Mouse (Mus musculus): Measurements from ENCODE around the gene Ssr3. TPM values are rescaled to one million over a fixed set of nuclear protein-coding genes. Genes with fewer than 3 reads are reported as not detected.

Gene Ssr3
- total RNA-seq, 1 experiment, result 251 TPM

- no peaks in the 10 kb centered on the region for H3K36me3 ChIP-seq (ENCODE audit: control insufficient read depth, insufficient read depth, low read length, poor library complexity, severe bottlenecking)
- TF ChIP-seq ZNF384 (IDR thresholded peaks at IDR 0.05; ENCODE audit: low read depth, low read length), result no peak
- TF ChIP-seq CHD2 (IDR thresholded peaks at IDR 0.05; ENCODE audit: low read depth, low read length), result no peak
- TF ChIP-seq ZC3H11A (IDR thresholded peaks at IDR 0.05; ENCODE audit: borderline replicate concordance, low read depth, low read length), result no peak
- no peak for TF ChIP-seq MAFK (IDR thresholded peaks at IDR 0.05; ENCODE audit: insufficient read depth, low read depth, low read length)
- no peak for TF ChIP-seq HCFC1 (IDR thresholded peaks at IDR 0.05; ENCODE audit: borderline replicate concordance, insufficient read depth, low read length)
- peaks cover 0 to 4% of the 10 kb centered on the region in 2 experiments; a peak in 1 of 4 replicates for H3K4me1 ChIP-seq (ENCODE audit: control insufficient read depth in 2 of 2, insufficient read depth in 2 of 2, low read length in 2 of 2, poor library complexity in 1 of 2)
- DNase-seq (ENCODE audit: low read depth, low spot score), result no peak
- no peak overlapping the region for H3K4me3 ChIP-seq (ENCODE audit: insufficient read depth in 1 of 2, low read depth in 1 of 2, low read length in 2 of 2, poor library complexity in 1 of 2, severe bottlenecking in 1 of 2)
- H3K9me3 ChIP-seq (ENCODE audit: control insufficient read depth, insufficient read depth, low read depth, low read length), result no peaks in the 10 kb centered on the region
- in situ Hi-C loops (cut with MboI; ENCODE audit: low sequenced_read_pairs in 2 of 2, unreplicated experiment in 2 of 2), result no loop called here
- H3K9ac ChIP-seq (ENCODE audit: insufficient read depth, low read depth, low read length, poor library complexity, severe bottlenecking), result no peak overlapping the region
- no peak overlapping the region for H3K27ac ChIP-seq (ENCODE audit: insufficient read depth, low read depth, low read length, poor library complexity, severe bottlenecking)
These were observed 24.1 kb upstream of the Ssr3 start for GRCm38 (mm10) chr3:65416571-65416970.

- H3K4me3 ChIP-seq (ENCODE audit: insufficient read depth in 1 of 2, low read depth in 1 of 2, low read length in 2 of 2, poor library complexity in 1 of 2, severe bottlenecking in 1 of 2), result no peak overlapping the region
- no peaks in the 10 kb centered on the region for H3K9me3 ChIP-seq (ENCODE audit: control insufficient read depth, insufficient read depth, low read depth, low read length)
- peaks cover 0 to 6% of the 10 kb centered on the region in 2 experiments; a peak in 1 of 4 replicates for H3K4me1 ChIP-seq (ENCODE audit: control insufficient read depth in 2 of 2, insufficient read depth in 2 of 2, low read length in 2 of 2, poor library complexity in 1 of 2)
- no peak overlapping the region for H3K27ac ChIP-seq (ENCODE audit: insufficient read depth, low read depth, low read length, poor library complexity, severe bottlenecking)
- no peaks in the 10 kb centered on the region for H3K36me3 ChIP-seq (ENCODE audit: control insufficient read depth, insufficient read depth, low read length, poor library complexity, severe bottlenecking)
- in situ Hi-C loops (cut with MboI; ENCODE audit: low sequenced_read_pairs in 2 of 2, unreplicated experiment in 2 of 2), result no loop called here
- no peak for TF ChIP-seq CHD2 (IDR thresholded peaks at IDR 0.05; ENCODE audit: low read depth, low read length)
- no peak for TF ChIP-seq ZC3H11A (IDR thresholded peaks at IDR 0.05; ENCODE audit: borderline replicate concordance, low read depth, low read length)
- no peak for TF ChIP-seq HCFC1 (IDR thresholded peaks at IDR 0.05; ENCODE audit: borderline replicate concordance, insufficient read depth, low read length)
- TF ChIP-seq ZNF384 (IDR thresholded peaks at IDR 0.05; ENCODE audit: low read depth, low read length), result no peak
- no peak for TF ChIP-seq MAFK (IDR thresholded peaks at IDR 0.05; ENCODE audit: insufficient read depth, low read depth, low read length)
- no peak overlapping the region for H3K9ac ChIP-seq (ENCODE audit: insufficient read depth, low read depth, low read length, poor library complexity, severe bottlenecking)
- no peak for DNase-seq (ENCODE audit: low read depth, low spot score)
These were observed 15.5 kb upstream of the Ssr3 start for GRCm38 (mm10) chr3:65407891-65408290.

GRCm38 (mm10) chr3:65405781-65406180, 13.4 kb upstream of the Ssr3 start:
- no peak overlapping the region for H3K4me3 ChIP-seq (ENCODE audit: insufficient read depth in 1 of 2, low read depth in 1 of 2, low read length in 2 of 2, poor library complexity in 1 of 2, severe bottlenecking in 1 of 2)
- in situ Hi-C loops (cut with MboI; ENCODE audit: low sequenced_read_pairs in 2 of 2, unreplicated experiment in 2 of 2), result no loop called here
- TF ChIP-seq MAFK (IDR thresholded peaks at IDR 0.05; ENCODE audit: insufficient read depth, low read depth, low read length) (no peak), CHD2 (IDR thresholded peaks at IDR 0.05; ENCODE audit: low read depth, low read length) (no peak), ZC3H11A (IDR thresholded peaks at IDR 0.05; ENCODE audit: borderline replicate concordance, low read depth, low read length) (no peak), HCFC1 (IDR thresholded peaks at IDR 0.05; ENCODE audit: borderline replicate concordance, insufficient read depth, low read length) (no peak), ZNF384 (IDR thresholded peaks at IDR 0.05; ENCODE audit: low read depth, low read length) (no peak)
- no peak overlapping the region for H3K27ac ChIP-seq (ENCODE audit: insufficient read depth, low read depth, low read length, poor library complexity, severe bottlenecking)
- H3K9ac ChIP-seq (ENCODE audit: insufficient read depth, low read depth, low read length, poor library complexity, severe bottlenecking), result no peak overlapping the region
- H3K9me3 ChIP-seq (ENCODE audit: control insufficient read depth, insufficient read depth, low read depth, low read length), result no peaks in the 10 kb centered on the region
- DNase-seq (ENCODE audit: low read depth, low spot score), result no peak
- no peaks in the 10 kb centered on the region for H3K36me3 ChIP-seq (ENCODE audit: control insufficient read depth, insufficient read depth, low read length, poor library complexity, severe bottlenecking)
- no peaks in the 10 kb centered on the region for H3K4me1 ChIP-seq (ENCODE audit: control insufficient read depth in 2 of 2, insufficient read depth in 2 of 2, low read length in 2 of 2, poor library complexity in 1 of 2)

- H3K9me3 ChIP-seq (ENCODE audit: control insufficient read depth, insufficient read depth, low read depth, low read length), result no peaks in the 10 kb centered on the region
- H3K4me1 ChIP-seq (ENCODE audit: control insufficient read depth in 2 of 2, insufficient read depth in 2 of 2, low read length in 2 of 2, poor library complexity in 1 of 2), result peaks cover 0 to 4% of the 10 kb centered on the region in 2 experiments; a peak in 1 of 4 replicates
- in situ Hi-C loops (cut with MboI; ENCODE audit: low sequenced_read_pairs in 2 of 2, unreplicated experiment in 2 of 2), result no loop called here
- TF ChIP-seq MAFK (IDR thresholded peaks at IDR 0.05; ENCODE audit: insufficient read depth, low read depth, low read length) (no peak), ZNF384 (IDR thresholded peaks at IDR 0.05; ENCODE audit: low read depth, low read length) (no peak)
- no peaks in the 10 kb centered on the region for H3K36me3 ChIP-seq (ENCODE audit: control insufficient read depth, insufficient read depth, low read length, poor library complexity, severe bottlenecking)
- H3K27ac ChIP-seq (ENCODE audit: insufficient read depth, low read depth, low read length, poor library complexity, severe bottlenecking), result no peak overlapping the region
- H3K4me3 ChIP-seq (ENCODE audit: insufficient read depth in 1 of 2, low read depth in 1 of 2, low read length in 2 of 2, poor library complexity in 1 of 2, severe bottlenecking in 1 of 2), result no peak overlapping the region
- no peak overlapping the region for H3K9ac ChIP-seq (ENCODE audit: insufficient read depth, low read depth, low read length, poor library complexity, severe bottlenecking)
- no peak for DNase-seq (ENCODE audit: low read depth, low spot score)
These were observed 5.1 kb upstream of the Ssr3 start for GRCm38 (mm10) chr3:65397566-65397965.

Data from ES-E14 (cell line).